In genomic region chr4:39817675-39818074, GRCm38 (mm10) we compare ENCODE assay signal across 25 mouse cellular contexts.
DNase-seq lines count a peak whose midpoint lies in the region; ATAC-seq lines count a peak whose summit lies in the region.
"Had no signal": no experiment of that assay in that cellular context is flagged by ENCODE, and none has a peak within 500 bp of the region (broad histone marks: within the 10 kb centered on the region; RNA-seq: fewer than 3 reads in every experiment).

No protein-coding gene starts in this region.

- H3K27me3 ChIP-seq in midbrain, embryonic 11.5 days (ENCODE audit: control insufficient read depth, insufficient read depth, low read length): no peaks in the 10 kb centered on the region
- no peaks in the 10 kb centered on the region for H3K27me3 ChIP-seq in midbrain, embryonic 10.5 days (ENCODE audit: low read depth, poor library complexity, severe bottlenecking)
- H3K27me3 ChIP-seq in midbrain, embryonic 14.5 days (ENCODE audit: control insufficient read depth, insufficient read depth, low read length): no peaks in the 10 kb centered on the region
- H3K27me3 ChIP-seq in midbrain, embryonic 13.5 days: no peaks in the 10 kb centered on the region
- H3K27me3 ChIP-seq: CH12.LX; embryonic facial prominence, embryonic 12.5 days; forebrain, embryonic 12.5 days; Patski had no signal

- H3K4me2 ChIP-seq in midbrain, embryonic 11.5 days: no peak overlapping the region
- no peak overlapping the region for H3K4me2 ChIP-seq in midbrain, embryonic 14.5 days (ENCODE audit: low read length)
- no peak overlapping the region for H3K4me2 ChIP-seq in midbrain, embryonic 13.5 days (replicated peaks)
- H3K4me2 ChIP-seq: embryonic facial prominence, embryonic 12.5 days; forebrain, embryonic 12.5 days had no signal

- H3K4me1 ChIP-seq in midbrain, embryonic 11.5 days (ENCODE audit: control insufficient read depth, insufficient read depth, low read length): no peaks in the 10 kb centered on the region
- H3K4me1 ChIP-seq in midbrain, embryonic 10.5 days: peaks cover 2% of the 10 kb centered on the region; the same call in 1 of the 2 replicates
- H3K4me1 ChIP-seq in midbrain, embryonic 14.5 days (ENCODE audit: control insufficient read depth, insufficient read depth, low read length): peaks cover 3% of the 10 kb centered on the region; the same call in 1 of the 2 replicates
- peaks cover 12% of the 10 kb centered on the region for H3K4me1 ChIP-seq in midbrain, embryonic 13.5 days (replicated peaks)
- H3K4me1 ChIP-seq: embryonic facial prominence, embryonic 10.5 days; embryonic facial prominence, embryonic 12.5 days; forebrain, embryonic 10.5 days; forebrain, embryonic 12.5 days had no signal

- no peaks in the 10 kb centered on the region for H3K36me3 ChIP-seq in midbrain, embryonic 11.5 days (ENCODE audit: control insufficient read depth, insufficient read depth, low read length)
- H3K36me3 ChIP-seq in midbrain, embryonic 10.5 days: no peaks in the 10 kb centered on the region
- no peaks in the 10 kb centered on the region for H3K36me3 ChIP-seq in midbrain, embryonic 14.5 days (ENCODE audit: control insufficient read depth, insufficient read depth, low read length)
- H3K36me3 ChIP-seq in midbrain, embryonic 13.5 days: no peaks in the 10 kb centered on the region
- H3K36me3 ChIP-seq: embryonic facial prominence, embryonic 10.5 days; embryonic facial prominence, embryonic 12.5 days; forebrain, embryonic 10.5 days; forebrain, embryonic 12.5 days; G1E had no signal

- peak; percentile 54; the same call in 1 of the 2 replicates for ATAC-seq in midbrain, embryonic 11.5 days (ENCODE audit: low FRiP score)
- 0 out of 2 replicates have a peak, but pooled peaks have one; percentile 46 for ATAC-seq in midbrain, embryonic 14.5 days (ENCODE audit: low FRiP score, low TSS enrichment)
- no peak for ATAC-seq in midbrain, embryonic 13.5 days
- ATAC-seq: activated CD4-positive, CD25-positive, alpha-beta regulatory T cell, adult 4 months; CD4-positive, CD25-positive, alpha-beta regulatory T cell, adult 4 months; forebrain, embryonic 14.5 days; forebrain, embryonic 16.5 days; Patski had no signal

- no peak overlapping the region for H3K27ac ChIP-seq in midbrain, embryonic 11.5 days (ENCODE audit: low read depth, low read length)
- no peak overlapping the region for H3K27ac ChIP-seq in midbrain, embryonic 10.5 days (replicated peaks)
- no peak overlapping the region for H3K27ac ChIP-seq in midbrain, embryonic 14.5 days (replicated peaks; ENCODE audit: low read depth, low read length)
- H3K27ac ChIP-seq in midbrain, embryonic 13.5 days: no peak overlapping the region
- H3K27ac ChIP-seq: embryonic facial prominence, embryonic 10.5 days; embryonic facial prominence, embryonic 12.5 days; forebrain, embryonic 10.5 days; forebrain, embryonic 12.5 days had no signal

- WGBS in midbrain, embryonic 11.5 days: 78% methylated on average over 4 of the region's 4 CpGs
- 79% methylated on average over 4 of the region's 4 CpGs for WGBS in midbrain, embryonic 10.5 days
- WGBS in midbrain, embryonic 14.5 days: 74% methylated on average over 4 of the region's 4 CpGs
- 77% methylated on average over 4 of the region's 4 CpGs for WGBS in midbrain, embryonic 13.5 days

- no peak for DNase-seq in midbrain, embryonic 11.5 days (ENCODE audit: low spot score, missing footprints)
- no peak for DNase-seq in midbrain, embryonic 10.5 days (ENCODE audit: low spot score)
- no peak for DNase-seq in midbrain, embryonic 14.5 days
- DNase-seq in fat pad, adult 2 months (ENCODE audit: extremely low read depth, low read depth, low spot score): peak; percentile 2
- DNase-seq: adrenal gland, adult 8-10 months; adrenal gland, postnatal 14 days; adrenal gland, postnatal 36 days; B cell, adult 2 months; cerebellum, adult 11-12 months; cerebellum, adult 2 months; cerebellum, adult 9-10 months; cerebellum, postnatal 10 days; cerebellum, postnatal 25 days had no signal

- H3K4me3 ChIP-seq in midbrain, embryonic 11.5 days (ENCODE audit: low read depth, low read length): no peak overlapping the region
- no peak overlapping the region for H3K4me3 ChIP-seq in midbrain, embryonic 10.5 days
- H3K4me3 ChIP-seq in midbrain, embryonic 14.5 days (replicated peaks; ENCODE audit: low read depth, low read length): no peak overlapping the region
- H3K4me3 ChIP-seq in midbrain, embryonic 13.5 days (replicated peaks): no peak overlapping the region
- H3K4me3 ChIP-seq: embryonic facial prominence, embryonic 10.5 days; embryonic facial prominence, embryonic 12.5 days; forebrain, embryonic 10.5 days; forebrain, embryonic 12.5 days had no signal

- no peak overlapping the region for H3K9ac ChIP-seq in midbrain, embryonic 11.5 days (ENCODE audit: low read length)
- no peak overlapping the region for H3K9ac ChIP-seq in midbrain, embryonic 14.5 days (replicated peaks; ENCODE audit: low read length)
- H3K9ac ChIP-seq in midbrain, embryonic 13.5 days (replicated peaks): no peak overlapping the region
- H3K9ac ChIP-seq: embryonic facial prominence, embryonic 12.5 days; forebrain, embryonic 12.5 days had no signal

- H3K9me3 ChIP-seq in midbrain, embryonic 11.5 days (ENCODE audit: control insufficient read depth, low read length): no peaks in the 10 kb centered on the region
- no peaks in the 10 kb centered on the region for H3K9me3 ChIP-seq in midbrain, embryonic 10.5 days (replicated peaks)
- H3K9me3 ChIP-seq in midbrain, embryonic 14.5 days (ENCODE audit: control insufficient read depth, low read length): no peaks in the 10 kb centered on the region
- no peaks in the 10 kb centered on the region for H3K9me3 ChIP-seq in midbrain, embryonic 13.5 days
- H3K9me3 ChIP-seq: embryonic facial prominence, embryonic 10.5 days; embryonic facial prominence, embryonic 12.5 days; forebrain, embryonic 10.5 days; forebrain, embryonic 12.5 days; G1E had no signal
